Mouse (Mus musculus): ENCODE measurements around the gene Ppp1r9a.

The Ppp1r9a gene

DNA sequence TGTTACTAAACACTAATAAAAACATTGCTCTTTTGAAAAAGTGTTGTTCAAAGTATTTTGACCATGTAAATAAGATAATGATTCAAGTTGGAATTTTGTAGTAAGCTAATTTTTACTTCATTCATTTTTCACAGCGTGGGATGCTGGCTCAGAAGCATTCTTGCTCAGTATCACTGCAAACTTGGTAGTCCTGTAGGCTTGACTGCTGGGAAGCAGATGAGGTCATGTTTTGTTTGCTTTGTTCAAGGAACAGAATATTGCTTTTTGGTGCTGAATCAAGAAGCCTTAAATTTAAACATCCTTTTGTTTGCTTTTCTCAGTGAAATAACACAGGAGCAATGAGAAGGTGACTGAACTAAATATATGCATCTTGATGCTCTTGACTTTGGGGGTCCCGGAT, 136.6 kb downstream of the Ppp1r9a start:
- DNase-seq (ENCODE audit: low read depth) = no peak

GRCm38 (mm10) chr6:5045854-5046253, 143.1 kb downstream of the Ppp1r9a start:
- DNase-seq (ENCODE audit: low read depth) = no peak

GRCm38 (mm10) chr6:5048025-5048424, 145.3 kb downstream of the Ppp1r9a start:
- DNase-seq (ENCODE audit: low read depth) = no peak

DNA sequence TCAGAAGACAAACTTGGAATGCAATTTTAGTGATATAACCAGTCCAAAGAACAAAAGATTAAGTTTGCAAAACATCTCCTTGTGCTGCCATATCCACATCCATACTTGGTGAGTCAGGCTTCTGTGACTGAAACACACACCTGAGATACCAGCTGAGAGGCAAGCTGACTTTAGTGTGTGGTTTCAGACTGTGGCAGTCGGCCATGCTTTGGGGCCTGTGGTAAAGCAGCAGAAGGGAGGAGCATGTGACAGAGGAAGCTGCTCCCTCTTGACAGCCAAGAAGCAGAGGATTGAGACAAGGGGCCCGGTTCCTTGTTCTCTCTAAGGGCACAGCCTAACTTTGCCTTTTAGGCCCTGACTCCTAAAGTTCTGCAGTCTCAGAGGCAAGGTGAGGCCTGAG, 149.6 kb downstream of the Ppp1r9a start:
- peak; percentile 74 for DNase-seq (ENCODE audit: low read depth)

- DNase-seq (ENCODE audit: low read depth) = no peak
Measured at GRCm38 (mm10) chr6:5054446-5055095, 151.9 kb downstream of the Ppp1r9a start.

- DNase-seq (ENCODE audit: low read depth) = no peak
Measured at GRCm38 (mm10) chr6:5074736-5075135, 172.0 kb downstream of the Ppp1r9a start.

- no peak for DNase-seq (ENCODE audit: low read depth)
Measured at GRCm38 (mm10) chr6:5075680-5076079, 173.0 kb downstream of the Ppp1r9a start.

GRCm38 (mm10) chr6:5078009-5078408, 175.3 kb downstream of the Ppp1r9a start:
- DNase-seq (ENCODE audit: low read depth) = no peak

- no peak for DNase-seq (ENCODE audit: low read depth)
Measured at GRCm38 (mm10) chr6:5079108-5079507, 176.4 kb downstream of the Ppp1r9a start.

- no peak for DNase-seq (ENCODE audit: low read depth)
Measured at GRCm38 (mm10) chr6:5080094-5080493, 177.4 kb downstream of the Ppp1r9a start.

- no peak for DNase-seq (ENCODE audit: low read depth)
Measured at GRCm38 (mm10) chr6:5080496-5080895, 177.8 kb downstream of the Ppp1r9a start.

- peak; percentile 78 for DNase-seq (ENCODE audit: low read depth)
Measured at GRCm38 (mm10) chr6:5081099-5081498, 178.4 kb downstream of the Ppp1r9a start.

GRCm38 (mm10) chr6:5082144-5082543, 179.4 kb downstream of the Ppp1r9a start:
- peak; percentile 47 for DNase-seq (ENCODE audit: low read depth)

- DNase-seq (ENCODE audit: low read depth) = no peak
Measured at GRCm38 (mm10) chr6:5082740-5083139, 180.0 kb downstream of the Ppp1r9a start.

GRCm38 (mm10) chr6:5083957-5084356, 181.2 kb downstream of the Ppp1r9a start:
- no peak for DNase-seq (ENCODE audit: low read depth)

GRCm38 (mm10) chr6:5091873-5092272, 189.2 kb downstream of the Ppp1r9a start:
- no peak for DNase-seq (ENCODE audit: low read depth)

DNA sequence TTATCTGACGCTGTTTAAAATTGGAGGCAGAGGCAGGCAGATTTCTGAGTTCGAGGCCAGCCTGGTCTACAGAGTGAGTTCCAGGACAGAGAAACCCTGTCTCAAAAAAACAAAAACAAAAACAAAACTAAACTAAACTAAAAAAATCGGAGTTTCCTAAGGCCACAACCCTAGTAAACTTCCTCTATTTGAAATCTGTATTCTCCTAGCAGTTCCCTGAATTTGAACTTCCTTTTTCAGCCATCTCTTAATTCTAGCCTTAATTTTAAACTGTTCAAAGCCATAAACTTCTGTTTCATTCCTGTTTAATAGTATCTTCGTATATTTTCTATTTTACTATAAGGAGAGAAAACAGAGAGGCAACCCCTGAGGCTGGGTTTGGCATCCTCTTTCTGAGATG, 190.1 kb downstream of the Ppp1r9a start:
- DNase-seq (ENCODE audit: low read depth) = no peak

DNA sequence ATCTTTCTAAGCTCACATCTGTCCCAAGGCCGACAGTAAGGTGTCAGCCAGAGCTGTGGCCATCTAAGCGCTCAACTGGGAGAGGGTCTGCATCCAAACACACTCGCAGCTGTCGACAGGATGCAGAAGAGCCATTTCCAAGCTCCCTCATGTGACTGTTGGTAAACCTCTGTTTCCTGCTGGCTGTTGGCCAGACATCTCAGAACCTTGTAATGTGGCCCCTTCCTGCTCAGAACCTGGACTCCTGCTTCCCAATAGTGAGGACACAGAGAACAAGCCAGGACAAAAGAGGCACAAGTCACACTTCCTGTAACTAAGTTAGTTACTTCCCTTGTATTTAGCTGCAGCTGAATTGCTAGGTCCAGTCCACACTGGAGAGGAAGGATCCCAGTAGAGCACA, 190.8 kb downstream of the Ppp1r9a start:
- peak; percentile 91 for DNase-seq (ENCODE audit: low read depth)

DNA sequence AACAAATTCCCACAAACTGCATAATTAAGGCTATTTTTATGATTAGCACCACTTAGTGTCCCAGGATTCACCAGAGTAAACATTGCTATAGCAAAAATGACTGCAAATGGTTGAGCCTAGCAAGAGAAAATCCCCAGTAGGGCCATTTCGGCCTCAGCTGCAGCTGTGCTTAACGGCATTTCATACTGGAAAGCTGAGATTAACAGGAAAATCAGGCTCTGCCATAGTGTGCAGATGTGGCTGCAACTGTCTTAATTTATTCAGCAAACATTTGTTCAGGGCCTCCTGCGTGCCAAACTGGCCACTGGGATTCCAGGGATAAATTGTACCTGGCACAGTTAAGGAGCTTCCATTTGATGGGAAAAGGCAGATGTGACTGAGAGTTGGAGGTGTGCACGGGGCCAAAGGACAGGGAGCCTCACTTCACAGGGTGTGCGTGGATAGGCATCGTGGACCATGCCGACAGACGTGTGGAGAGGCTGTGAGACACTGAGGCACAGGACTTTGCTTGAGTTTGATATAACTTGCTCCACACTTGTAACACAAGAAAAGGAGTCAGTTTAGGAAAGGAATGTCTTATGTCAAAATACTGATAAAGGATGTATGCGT, 192.8 kb downstream of the Ppp1r9a start:
- no peak for DNase-seq (ENCODE audit: low read depth)

- no peak for DNase-seq (ENCODE audit: low read depth)
Measured at GRCm38 (mm10) chr6:5097309-5097708, 194.6 kb downstream of the Ppp1r9a start.

- no peak for DNase-seq (ENCODE audit: low read depth)
Measured at GRCm38 (mm10) chr6:5099282-5099681, 196.6 kb downstream of the Ppp1r9a start.

DNA sequence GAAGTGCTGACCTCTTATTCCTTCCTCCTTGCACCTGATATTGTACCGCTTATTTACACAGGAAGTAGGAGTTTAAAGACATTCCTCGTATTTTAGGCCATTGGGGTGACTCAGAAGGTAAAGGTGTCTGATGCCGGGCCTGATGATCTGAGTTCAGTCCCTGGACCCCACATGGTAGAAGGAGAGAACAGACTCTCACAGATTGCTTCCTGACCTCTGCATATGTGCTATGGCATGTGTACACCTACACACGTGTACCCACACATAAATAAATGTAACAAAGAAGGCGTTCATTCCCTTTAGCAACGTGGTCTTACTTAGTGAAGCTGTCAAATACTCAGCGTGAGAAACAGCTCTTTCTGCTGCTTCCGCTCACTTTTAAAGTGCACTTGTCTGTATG, 197.1 kb downstream of the Ppp1r9a start:
- no peak for DNase-seq (ENCODE audit: low read depth)

DNA sequence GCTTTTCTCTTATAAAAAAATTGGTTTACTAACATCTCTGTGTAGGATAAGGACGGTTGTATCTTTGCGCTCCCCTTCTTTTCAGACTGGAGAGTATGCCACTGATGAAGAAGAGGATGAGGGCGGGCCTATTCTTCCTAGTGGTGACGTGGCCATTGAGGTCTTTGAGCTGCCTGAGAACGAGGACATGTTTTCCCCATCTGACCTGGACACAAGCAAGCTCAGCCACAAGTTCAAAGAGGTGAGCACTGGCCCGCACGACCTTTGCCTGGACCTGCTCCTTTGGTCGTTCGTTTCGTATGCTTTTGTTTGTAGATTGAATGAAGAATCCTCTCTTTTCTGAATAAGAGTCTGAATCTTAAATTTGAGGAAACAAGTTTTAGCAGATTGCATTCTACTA, 197.6 kb downstream of the Ppp1r9a start:
- DNase-seq (ENCODE audit: low read depth) = no peak

- DNase-seq (ENCODE audit: low read depth) = no peak
Measured at GRCm38 (mm10) chr6:5102741-5103140, 200.0 kb downstream of the Ppp1r9a start.

Data from 416B (cell line).